Mouse (Mus musculus) bone marrow macrophage, adult 2 months (primary cell): ENCODE results near the gene Zfp683.

ENCODE experiments used
- CTCF ChIP-seq: IDR thresholded peaks from 2 replicates; pipeline ENCODE4 v1.5.1; 2012; ENCODE audit warnings: low read depth, mild to moderate bottlenecking, low read length, moderate library complexity
- POLR2A ChIP-seq: IDR thresholded peaks from 2 replicates; pipeline ENCODE4 v1.6.1; 2012; ENCODE audit warnings: mild to moderate bottlenecking, low read depth, low read length, borderline replicate concordance

DNA sequence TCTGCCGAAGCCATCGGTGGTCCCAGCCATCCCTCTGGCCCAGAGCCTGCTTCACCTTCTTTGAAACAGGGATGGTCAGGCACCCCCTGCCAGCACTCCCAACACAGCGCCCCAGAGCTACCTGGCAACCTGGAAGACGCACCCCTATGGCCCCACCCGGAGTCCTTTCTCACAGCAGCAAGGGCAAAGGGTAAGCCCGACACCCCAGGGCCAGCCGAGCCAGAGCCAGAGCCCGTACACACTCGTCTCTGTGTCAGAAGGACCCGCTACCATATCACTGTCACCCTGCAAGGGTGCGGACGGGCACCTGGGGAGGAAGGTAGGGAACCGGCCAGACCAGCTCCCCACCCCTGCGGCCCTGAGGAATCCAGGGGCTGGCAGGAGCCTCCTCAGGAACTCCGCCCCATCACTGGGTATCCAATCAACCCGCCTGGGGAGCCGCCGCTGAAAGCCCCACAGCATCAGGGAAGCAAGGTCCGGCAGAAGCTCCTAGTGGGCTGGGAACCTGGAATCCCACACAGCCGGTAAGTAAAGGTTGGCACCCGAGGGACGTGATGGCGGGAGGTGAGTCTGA, 11.9 kb downstream of the Zfp683 start:
- no peak for TF ChIP-seq POLR2A
- TF ChIP-seq CTCF, result no peak
